Mouse (Mus musculus) midbrain, embryonic 14.5 days (tissue): Measurements from ENCODE around the gene Adamts6. TPM values are rescaled to one million over a fixed set of nuclear protein-coding genes. Genes with fewer than 3 reads are reported as not detected.

ENCODE experiments used
- ATAC-seq: fragments of 200-750 bp; cut with Nextera tagmentation; 2 replicates; pipeline ENCODE4 v1.8.0; 2017; ENCODE audit warnings: moderate number of reproducible peaks, moderate library complexity; ENCODE audit not compliant: low FRiP score, low TSS enrichment
- DNase-seq: peaks from one replicate; pipeline ENCODE4 v3.0.0-alpha.2; 2015
- H3K27ac ChIP-seq: fragments of 300-500 bp; sonication (generic); replicated peaks from 2 replicates; pipeline ENCODE4 v1.5.1; 2014; ENCODE audit warnings: mild to moderate bottlenecking, low read depth, low read length, moderate library complexity
- H3K27me3 ChIP-seq: fragments of 300-500 bp; sonication (generic); 2 replicates; pipeline ENCODE4 v1.6.1; 2014; ENCODE audit warnings: low read length, control low read depth, mixed read lengths; ENCODE audit not compliant: control insufficient read depth, insufficient read depth
- H3K36me3 ChIP-seq: fragments of 300-500 bp; sonication (generic); 2 replicates; pipeline ENCODE4 v1.6.1; 2014; ENCODE audit warnings: low read length, control low read depth; ENCODE audit not compliant: control insufficient read depth, insufficient read depth
- H3K4me1 ChIP-seq: fragments of 300-500 bp; sonication (generic); 2 replicates; pipeline ENCODE4 v1.6.1; 2014; ENCODE audit warnings: mild to moderate bottlenecking, antibody characterized with exemption, low read length, control low read depth; ENCODE audit not compliant: control insufficient read depth, insufficient read depth
- H3K4me2 ChIP-seq: fragments of 300-500 bp; sonication (generic); 2 replicates; pipeline ENCODE4 v1.6.1; 2014; ENCODE audit warnings: mild to moderate bottlenecking, low read length, moderate library complexity
- H3K4me3 ChIP-seq: fragments of 300-500 bp; sonication (generic); replicated peaks from 2 replicates; pipeline ENCODE4 v1.5.1; 2014; ENCODE audit warnings: low read depth, low read length
- H3K9ac ChIP-seq: fragments of 300-500 bp; sonication (generic); replicated peaks from 2 replicates; pipeline ENCODE4 v1.6.1; 2014; ENCODE audit warnings: mild to moderate bottlenecking, low read length, moderate library complexity
- H3K9me3 ChIP-seq: fragments of 300-500 bp; sonication (generic); 2 replicates; pipeline ENCODE4 v1.6.1; 2016; ENCODE audit warnings: low read length, control low read depth, mixed read lengths; ENCODE audit not compliant: control insufficient read depth
- WGBS: fragments of 180-500 bp; shearing (Covaris S2); extraction: QIAGEN DNeasy Blood & Tissue Kit; methylation state at CpG from one replicate; pipeline ENCODE4 v1.1.7; 2014; 5-methylcytosine and 5-hydroxymethylcytosine counted together
- polyA plus RNA-seq: library from polyadenylated mRNA; unstranded; fragments of >200 nt; fragmentation: Nextera tagmentation; extraction: Ambion mirVana; gene quantifications from 2 replicates; pipeline ENCODE4 v1.2.1, GENCODE M21; 2014

Adamts6 gene
- polyA plus RNA-seq: 1.8 and 2.2 TPM in 2 replicates

DNA sequence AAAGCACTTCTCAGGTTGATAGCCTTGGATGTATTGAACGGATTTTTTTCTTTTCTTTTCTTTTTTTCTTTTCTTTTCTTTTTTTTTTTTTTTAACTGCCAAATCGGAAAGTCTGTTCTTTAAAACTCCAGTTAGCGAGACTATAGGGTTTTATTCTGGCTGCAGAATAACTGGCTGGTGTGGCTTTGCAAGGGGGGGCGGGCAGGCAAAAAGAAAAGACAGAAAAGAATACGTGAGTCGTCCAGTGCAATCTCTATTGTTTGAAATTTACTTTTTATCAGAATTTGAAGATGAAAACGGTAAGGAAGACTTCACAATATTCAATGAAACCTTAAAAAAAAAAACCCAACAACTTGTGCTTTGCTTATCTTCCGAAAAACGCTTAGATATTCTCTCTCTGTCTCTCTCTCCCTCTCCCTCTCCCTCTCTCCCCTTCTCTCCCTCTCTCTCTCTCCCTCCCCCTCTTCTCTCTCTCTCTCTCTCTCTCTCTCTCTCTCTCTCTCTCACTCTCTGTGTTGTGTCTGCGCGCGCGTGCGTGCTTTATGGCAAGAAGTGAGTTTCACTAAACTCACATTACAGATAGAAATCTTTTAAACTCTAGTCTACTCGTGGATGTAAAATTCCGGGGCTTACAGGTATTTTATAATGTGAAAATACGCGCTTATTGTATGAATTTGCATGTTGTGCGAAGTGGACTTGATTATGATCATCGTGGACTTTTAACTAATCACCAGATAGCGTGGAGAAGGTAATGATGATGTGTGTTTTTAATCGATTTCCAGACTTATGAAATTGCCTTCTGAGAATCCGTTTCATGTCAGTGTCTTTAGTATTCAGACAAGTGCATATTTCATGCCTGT lies at the start of gene Adamts6:
Adamts6 (plus strand) TSS at position 470 of the 860 bp plus-strand sequence.
- Histone ChIP-seq H3K4me2 (peak within 1 kb of the TSS; percentile 62), H3K9ac (peak within 1 kb of the TSS; percentile 24; the same call in 1 of the 2 replicates), H3K9me3 (no peaks in the 10 kb centered on the region), H3K4me1 (peaks cover 10% of the 10 kb centered on the region), H3K36me3 (no peaks in the 10 kb centered on the region), H3K27me3 (no peaks in the 10 kb centered on the region), H3K4me3 (peak within 1 kb of the TSS; percentile 38), H3K27ac (peak within 1 kb of the TSS; percentile 37)
- ATAC-seq (no peak), DNase-seq (peak; percentile 65)
- WGBS: under 1% methylated on average over 23 of the region's 23 CpGs

DNA sequence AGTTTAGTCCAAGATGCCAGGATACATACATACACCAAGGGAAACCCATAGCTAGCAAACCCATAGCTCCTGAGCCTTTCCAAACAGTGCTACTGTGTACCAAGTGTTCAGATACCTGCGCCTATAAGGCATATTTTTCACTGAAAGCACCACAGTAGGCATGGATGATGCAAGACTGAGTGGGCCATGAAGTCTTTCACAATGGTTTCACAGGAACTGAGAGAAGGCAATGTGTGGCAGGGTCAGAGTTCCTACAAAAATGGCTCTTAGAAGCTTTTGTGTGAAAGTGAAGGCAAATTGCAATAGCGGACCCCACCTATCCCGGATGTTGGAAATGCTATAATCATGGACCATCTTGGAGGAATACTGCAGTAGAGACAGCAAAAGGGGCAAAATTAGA lies 28.6 kb upstream of the Adamts6 start:
- WGBS: 93% methylated on average over 3 of the region's 3 CpGs
- ATAC-seq (no peak), DNase-seq (no peak)
- Histone ChIP-seq H3K4me1 (no peaks in the 10 kb centered on the region), H3K36me3 (no peaks in the 10 kb centered on the region), H3K27me3 (no peaks in the 10 kb centered on the region), H3K9me3 (no peaks in the 10 kb centered on the region), H3K4me2 (no peak overlapping the region), H3K9ac (no peak overlapping the region), H3K4me3 (no peak overlapping the region), H3K27ac (no peak overlapping the region)

DNA sequence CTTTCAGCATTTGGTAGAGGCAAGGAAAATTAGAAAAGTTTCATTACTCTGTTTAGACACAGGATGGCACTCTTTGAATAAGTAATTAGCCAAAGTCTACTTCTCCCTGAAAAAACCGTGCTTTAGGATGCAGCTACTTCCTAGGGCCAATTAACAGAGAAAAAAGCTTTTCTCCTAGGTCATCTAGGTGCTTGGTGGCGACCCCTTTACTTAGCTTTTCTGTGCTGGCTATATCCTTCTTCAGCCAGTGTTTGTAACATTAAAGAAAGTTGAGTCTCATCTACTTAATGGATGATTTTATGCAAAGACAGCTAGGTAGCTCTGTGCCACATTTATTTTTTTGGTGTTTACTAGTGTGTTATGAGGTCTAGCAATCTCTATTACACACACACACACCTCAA lies 2.6 kb upstream of the Adamts6 start:
- Histone ChIP-seq H3K27ac (no peak overlapping the region), H3K4me3 (no peak overlapping the region), H3K9ac (no peak overlapping the region), H3K9me3 (no peaks in the 10 kb centered on the region), H3K27me3 (no peaks in the 10 kb centered on the region), H3K36me3 (no peaks in the 10 kb centered on the region), H3K4me2 (no peak overlapping the region), H3K4me1 (peaks cover 10% of the 10 kb centered on the region)
- ATAC-seq: no peak
- peak; percentile 78 for DNase-seq
- WGBS: 1% methylated on average over 2 of the region's 2 CpGs

DNA sequence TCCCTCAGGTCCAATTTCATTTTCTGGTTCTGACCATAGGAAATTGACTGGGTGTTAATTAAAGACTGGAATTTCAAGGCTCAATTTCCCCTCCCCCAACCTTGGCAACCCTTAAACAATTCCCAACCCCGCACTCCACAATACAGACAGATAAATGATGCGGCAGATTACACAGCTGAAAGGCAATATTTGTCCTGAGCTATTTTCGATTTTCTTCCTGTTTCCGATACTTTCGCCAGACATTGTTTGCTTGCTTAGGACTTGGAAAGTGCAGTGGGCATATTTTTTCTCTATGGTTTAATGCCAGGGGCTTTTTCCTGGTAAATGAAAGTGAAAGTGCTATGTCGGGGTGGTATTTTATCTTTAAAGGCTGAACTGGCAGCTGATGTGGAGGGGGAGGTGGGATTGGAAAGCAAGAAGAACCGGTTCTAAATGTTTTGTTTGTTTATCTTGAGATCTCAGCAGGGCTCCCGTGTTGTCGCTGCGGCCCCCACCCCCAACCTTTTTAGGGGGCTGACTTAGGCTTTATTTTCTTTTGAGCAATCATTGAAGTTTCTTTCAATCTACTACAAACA lies 1.8 kb upstream of the Adamts6 start:
- Histone ChIP-seq H3K27me3 (no peaks in the 10 kb centered on the region), H3K36me3 (no peaks in the 10 kb centered on the region), H3K4me1 (peaks cover 10% of the 10 kb centered on the region), H3K4me3 (peak overlapping the region; percentile 38), H3K27ac (peak overlapping the region; percentile 50; the same call in 1 of the 2 replicates), H3K9me3 (no peaks in the 10 kb centered on the region), H3K9ac (peak overlapping the region; percentile 36; the same call in 1 of the 2 replicates), H3K4me2 (peak overlapping the region; percentile 62)
- ATAC-seq (no peak), DNase-seq (peak; percentile 52)
- WGBS: under 1% methylated on average over 10 of the region's 10 CpGs

DNA sequence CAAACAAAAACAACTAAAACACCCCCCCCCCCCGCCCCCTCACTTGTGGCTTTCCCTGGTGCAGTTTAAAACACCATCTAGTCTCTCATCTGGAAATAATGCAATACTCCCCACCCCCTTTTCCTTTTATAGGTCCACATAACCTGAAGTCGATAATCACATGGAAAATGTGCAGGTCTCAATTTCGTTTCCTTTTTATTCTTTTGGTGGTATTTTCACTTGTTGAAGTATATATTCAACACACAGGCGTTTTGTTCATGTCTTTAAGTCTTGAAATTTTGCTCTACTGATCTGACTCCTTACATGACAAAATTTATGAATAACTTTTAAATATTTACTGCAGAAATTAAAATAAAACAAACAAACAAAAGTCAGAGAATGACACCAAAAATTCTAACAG lies 1.3 kb upstream of the Adamts6 start:
- ATAC-seq (no peak), DNase-seq (peak; percentile 25)
- Histone ChIP-seq H3K36me3 (no peaks in the 10 kb centered on the region), H3K9ac (peak overlapping the region; percentile 24; the same call in 1 of the 2 replicates), H3K27me3 (no peaks in the 10 kb centered on the region), H3K4me3 (peak overlapping the region; percentile 38), H3K4me2 (peak overlapping the region; percentile 62), H3K27ac (peak overlapping the region; percentile 50; the same call in 1 of the 2 replicates), H3K4me1 (peaks cover 10% of the 10 kb centered on the region), H3K9me3 (no peaks in the 10 kb centered on the region)
- WGBS: 3% methylated on average over 4 of the region's 4 CpGs

DNA sequence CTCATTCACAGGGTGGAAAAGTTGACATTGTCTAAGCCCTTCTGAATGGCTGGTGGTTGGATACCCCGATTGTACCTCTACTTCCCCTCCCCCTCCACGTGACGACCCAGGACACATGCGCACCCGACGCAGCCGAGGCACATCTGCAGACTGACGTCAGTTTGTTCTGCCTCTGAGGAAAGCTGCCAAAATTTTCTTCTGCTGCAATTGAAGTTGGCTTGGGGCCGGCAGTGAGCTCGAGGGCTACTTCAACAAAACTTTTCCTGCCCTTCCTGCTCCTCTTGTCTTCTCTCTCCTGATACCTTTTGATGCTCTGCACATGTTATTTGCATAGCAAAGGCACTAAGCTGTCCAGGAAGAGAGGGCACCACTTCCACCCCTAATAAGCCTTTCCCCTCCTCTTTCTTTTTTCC lies 732 bp upstream of the Adamts6 start:
- peak overlapping the region; percentile 38 for H3K4me3 ChIP-seq
- peak; percentile 93 for ATAC-seq
- H3K4me1 ChIP-seq: peaks cover 10% of the 10 kb centered on the region
- peak overlapping the region; percentile 24; the same call in 1 of the 2 replicates for H3K9ac ChIP-seq
- 0% methylated on average over 10 of the region's 10 CpGs for WGBS
- peak; percentile 94 for DNase-seq
- 0 out of 2 replicates have a peak overlapping the region, but pooled peaks have one; percentile 20 for H3K27ac ChIP-seq
- no peaks in the 10 kb centered on the region for H3K9me3 ChIP-seq
- no peaks in the 10 kb centered on the region for H3K27me3 ChIP-seq
- no peaks in the 10 kb centered on the region for H3K36me3 ChIP-seq
- peak overlapping the region; percentile 62 for H3K4me2 ChIP-seq

DNA sequence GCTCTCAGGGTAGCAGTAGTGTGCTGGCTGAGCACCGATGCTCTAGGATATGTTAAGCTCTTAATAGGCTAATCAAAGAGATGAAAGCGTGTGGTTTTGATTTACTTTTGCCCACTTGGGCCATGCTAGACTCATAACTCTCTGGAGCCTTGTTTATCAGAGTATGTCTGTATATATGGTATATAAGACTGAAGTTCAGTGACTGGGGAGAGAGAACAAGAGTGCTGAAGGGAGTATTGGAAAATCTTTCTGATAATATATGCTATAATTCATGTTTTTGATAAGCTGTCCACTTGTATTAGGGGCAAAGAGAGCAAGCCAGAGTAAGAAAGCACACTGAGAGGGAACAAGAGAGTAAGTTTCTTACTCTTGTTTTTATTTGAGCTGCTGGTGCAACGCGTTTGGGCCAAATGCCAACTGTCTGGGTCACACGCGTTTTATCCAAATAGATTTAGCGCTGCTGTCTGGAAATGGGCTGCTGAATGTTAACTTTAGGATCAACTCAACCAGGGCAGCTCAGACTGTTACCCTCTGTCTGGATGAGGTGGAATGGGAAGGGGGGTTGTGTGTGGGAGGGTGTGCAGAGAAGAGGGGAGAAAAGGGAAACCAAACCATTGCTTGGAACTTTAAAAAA lies 708 bp downstream of the Adamts6 start:
- Histone ChIP-seq H3K9me3 (no peaks in the 10 kb centered on the region), H3K27ac (peak overlapping the region; percentile 37), H3K9ac (peak overlapping the region; percentile 1; the same call in 1 of the 2 replicates), H3K4me2 (peak overlapping the region; percentile 62), H3K4me1 (peaks cover 10% of the 10 kb centered on the region), H3K36me3 (no peaks in the 10 kb centered on the region), H3K4me3 (peak overlapping the region; percentile 38), H3K27me3 (no peaks in the 10 kb centered on the region)
- WGBS: under 1% methylated on average over 7 of the region's 7 CpGs
- ATAC-seq (peak; percentile 53), DNase-seq (peak; percentile 82)

DNA sequence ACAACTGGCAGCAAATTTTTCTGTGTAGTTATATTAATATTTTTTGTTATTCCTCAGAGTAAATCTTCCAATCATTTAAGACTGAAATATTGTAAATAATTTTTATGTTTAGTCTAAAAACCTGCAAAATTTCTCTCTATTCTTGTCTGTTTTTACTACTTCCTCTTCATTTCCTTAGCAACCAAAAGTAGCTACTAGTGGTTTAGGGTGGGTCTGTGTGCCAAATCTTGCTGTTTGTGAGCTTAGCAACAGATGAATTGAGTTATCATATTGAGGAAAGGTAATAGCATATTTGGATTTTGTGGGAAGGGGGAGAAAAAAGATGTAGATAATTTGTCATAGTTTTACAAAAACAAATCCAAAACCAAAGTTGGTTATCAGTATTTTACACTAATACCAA lies 1.5 kb downstream of the Adamts6 start:
- ATAC-seq (no peak), DNase-seq (no peak)
- H3K36me3 ChIP-seq: no peaks in the 10 kb centered on the region
- H3K27ac ChIP-seq: no peak overlapping the region
- no peak overlapping the region for H3K4me3 ChIP-seq
- H3K4me1 ChIP-seq: peaks cover 10% of the 10 kb centered on the region
- no peaks in the 10 kb centered on the region for H3K9me3 ChIP-seq
- H3K27me3 ChIP-seq: no peaks in the 10 kb centered on the region
- peak overlapping the region; percentile 62 for H3K4me2 ChIP-seq
- no peak overlapping the region for H3K9ac ChIP-seq
